Mouse (Mus musculus) heart, adult 9 months (tissue): ENCODE measurements around the gene Sema5b.
"Not testable (repeated sequence)": the region's sequence is repeated elsewhere in the genome, so short reads cannot be mapped to it uniquely, and the experiment has no call there.

Experiments
- DNase-seq, 2 experiments: peaks; one replicate each; pipeline ENCODE4 v3.0.0; 2022; ENCODE audit warnings: low spot score in 2 of 2

Gene Sema5b

DNA sequence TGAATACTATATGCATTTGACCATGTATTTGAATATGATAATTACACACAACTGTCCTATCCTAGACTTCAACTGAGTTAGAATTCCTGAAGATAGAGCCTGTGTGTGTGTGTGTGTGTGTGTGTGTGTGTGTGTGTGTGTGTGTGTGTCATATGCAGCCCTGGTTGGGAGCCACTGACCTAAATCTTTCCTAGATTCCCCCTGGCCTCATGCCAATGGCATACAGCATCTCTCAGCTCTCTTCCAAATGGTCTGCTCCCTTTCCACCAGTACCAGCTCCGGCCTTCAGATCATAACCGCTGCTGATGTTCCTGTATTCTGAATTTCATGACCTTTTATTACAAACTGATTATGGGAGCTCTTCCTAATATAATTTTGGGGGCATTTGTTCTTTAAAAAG lies 8.4 kb downstream of the Sema5b start:
- no peak for DNase-seq

DNA sequence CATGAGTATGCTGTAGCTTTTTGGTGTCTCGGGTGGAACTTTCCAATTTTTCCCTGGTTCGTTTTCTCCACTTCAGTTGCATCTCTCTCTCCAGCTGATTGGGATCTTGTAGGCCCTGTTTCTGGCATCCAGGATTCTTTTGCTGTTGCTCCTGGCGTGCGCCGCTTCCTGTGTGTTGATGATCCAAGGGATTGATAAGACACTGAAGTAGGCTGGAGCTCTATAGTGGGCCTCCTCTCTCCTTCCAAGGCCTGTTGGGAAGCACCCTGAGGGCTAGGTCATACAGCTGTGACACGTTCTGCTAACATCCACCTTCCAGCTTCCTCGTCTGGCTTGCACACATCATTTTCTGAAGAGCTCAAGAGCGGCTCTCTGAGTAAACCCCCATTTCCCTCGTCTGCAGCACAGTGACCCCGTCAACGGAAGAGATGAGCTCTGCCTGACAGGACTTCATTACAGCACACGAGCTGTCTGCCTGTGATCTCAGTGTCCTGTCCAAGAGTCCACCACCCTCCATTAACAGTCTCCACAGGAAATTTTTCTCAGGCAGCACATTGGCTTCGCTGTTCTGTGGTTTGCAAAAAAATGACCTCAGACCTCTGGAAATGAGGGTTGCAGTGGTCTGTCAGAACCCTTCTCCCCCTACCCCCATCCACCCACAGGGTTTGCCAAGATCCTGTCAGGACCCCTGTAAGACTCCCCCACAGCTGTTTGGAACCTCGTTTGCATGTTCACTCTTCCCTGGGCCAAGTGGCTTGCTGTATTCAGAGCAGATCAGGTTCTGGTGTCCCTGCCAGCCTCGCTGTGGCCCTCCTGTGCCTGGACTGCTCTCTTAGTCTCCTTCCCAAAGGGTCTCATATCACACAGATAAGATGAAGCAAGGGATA lies 14.9 kb downstream of the Sema5b start:
- no peak for DNase-seq

GRCm38 (mm10) chr16:35557038-35557437 lies 16.1 kb downstream of the Sema5b start:
- DNase-seq = no peak

DNA sequence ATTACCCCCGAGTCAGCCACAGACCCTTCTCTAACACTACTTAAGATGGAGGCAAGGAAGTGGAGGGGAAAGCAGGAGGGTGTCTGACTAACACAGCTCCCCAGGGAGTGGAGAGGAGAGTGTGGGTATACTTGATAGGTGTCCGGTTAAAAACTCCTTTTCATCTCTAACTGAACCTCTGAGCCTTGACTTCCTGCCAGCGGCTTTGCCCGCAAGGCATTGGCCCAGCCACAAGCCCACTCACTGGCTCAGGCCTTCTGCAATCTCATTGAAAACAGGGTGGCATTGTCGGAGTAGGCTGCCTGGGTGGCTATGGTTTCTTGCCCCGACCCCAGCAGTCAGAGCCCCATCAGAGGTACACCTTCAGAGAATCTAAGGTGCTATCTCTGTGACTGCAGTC lies 20.6 kb downstream of the Sema5b start:
- DNase-seq = no peak

GRCm38 (mm10) chr16:35564246-35564905 lies 23.4 kb downstream of the Sema5b start:
- DNase-seq = no peak

DNA sequence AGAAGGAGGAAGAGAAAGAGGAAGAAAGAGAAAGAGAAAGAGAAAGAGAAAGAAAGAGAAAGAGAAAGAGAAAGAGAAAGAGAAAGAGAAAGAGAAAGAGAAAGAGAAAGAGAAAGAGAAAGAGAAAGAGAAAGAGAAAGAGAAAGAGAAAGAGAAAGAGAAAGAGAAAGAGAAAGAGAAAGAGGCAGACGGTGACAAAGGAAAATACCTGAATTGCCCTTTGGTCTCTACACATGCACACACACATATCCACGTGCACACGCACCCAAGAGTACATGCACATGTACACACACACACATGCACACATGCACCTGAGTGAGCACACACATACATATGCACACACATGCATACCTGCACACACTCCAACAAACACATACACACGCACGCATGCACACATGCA lies 24.7 kb downstream of the Sema5b start:
- not testable (repeated sequence) for DNase-seq

GRCm38 (mm10) chr16:35568225-35568880 lies 27.4 kb downstream of the Sema5b start:
- no peak for DNase-seq

DNA sequence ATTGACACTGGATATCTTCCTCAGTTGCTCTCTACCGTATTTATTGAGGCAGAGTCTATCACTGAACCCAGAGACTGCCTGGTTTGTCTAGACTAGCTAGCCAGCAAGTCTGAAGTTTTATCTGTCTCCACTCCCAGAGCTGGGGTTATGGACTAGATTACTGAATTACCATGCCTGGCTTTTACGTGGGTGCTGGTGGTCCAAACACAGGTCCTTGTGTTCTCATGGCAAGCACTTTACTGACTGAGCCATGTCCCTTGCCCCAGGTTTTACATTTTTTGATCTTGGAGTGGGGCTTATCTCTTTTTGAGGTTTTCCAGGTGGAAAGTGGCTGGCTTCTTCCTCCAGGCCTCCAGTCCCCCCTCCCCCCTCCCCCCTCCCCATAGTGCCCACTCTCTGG lies 28.4 kb downstream of the Sema5b start:
- DNase-seq = no peak

DNA sequence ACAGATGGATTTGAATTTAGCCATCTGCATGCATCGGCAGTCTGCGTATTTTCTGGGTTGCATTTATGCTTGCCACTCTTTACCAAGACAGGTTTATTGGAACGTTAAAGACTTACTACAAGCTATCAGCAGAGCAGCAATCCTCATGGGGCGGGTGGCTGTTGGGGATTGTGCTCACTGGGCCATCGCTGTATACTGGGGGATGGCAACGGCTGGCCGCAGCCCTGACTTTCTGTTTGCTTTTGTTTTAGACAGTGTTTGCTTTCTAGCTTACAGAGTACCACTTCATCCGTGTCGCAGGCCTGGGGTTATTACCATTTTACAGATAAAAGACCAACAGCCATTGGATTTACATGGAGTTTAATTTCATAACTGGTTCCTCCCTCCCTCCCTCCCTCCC lies 28.8 kb downstream of the Sema5b start:
- no peak for DNase-seq

GRCm38 (mm10) chr16:35570627-35571026 lies 29.7 kb downstream of the Sema5b start:
- DNase-seq = no peak

DNA sequence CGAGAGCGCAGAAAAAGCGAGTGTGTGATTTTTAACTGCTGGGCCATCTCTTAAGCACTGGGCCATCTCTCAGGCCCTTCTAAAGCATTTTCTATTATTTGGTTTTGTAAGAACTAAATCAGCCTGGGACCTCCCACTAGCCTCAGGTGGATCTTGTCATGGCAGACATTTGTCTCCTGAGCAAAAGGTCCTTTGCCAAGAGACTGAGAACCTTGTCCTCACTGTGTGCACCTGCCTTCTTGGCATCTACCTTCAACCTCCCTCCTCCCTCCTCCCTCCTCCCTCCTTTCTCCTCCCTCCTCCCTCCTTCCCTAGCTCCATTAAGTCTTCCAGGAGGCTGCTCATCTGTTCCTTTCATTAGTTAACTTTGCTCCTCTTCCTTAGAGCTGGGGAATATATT lies 32.6 kb downstream of the Sema5b start:
- no peak for DNase-seq

DNA sequence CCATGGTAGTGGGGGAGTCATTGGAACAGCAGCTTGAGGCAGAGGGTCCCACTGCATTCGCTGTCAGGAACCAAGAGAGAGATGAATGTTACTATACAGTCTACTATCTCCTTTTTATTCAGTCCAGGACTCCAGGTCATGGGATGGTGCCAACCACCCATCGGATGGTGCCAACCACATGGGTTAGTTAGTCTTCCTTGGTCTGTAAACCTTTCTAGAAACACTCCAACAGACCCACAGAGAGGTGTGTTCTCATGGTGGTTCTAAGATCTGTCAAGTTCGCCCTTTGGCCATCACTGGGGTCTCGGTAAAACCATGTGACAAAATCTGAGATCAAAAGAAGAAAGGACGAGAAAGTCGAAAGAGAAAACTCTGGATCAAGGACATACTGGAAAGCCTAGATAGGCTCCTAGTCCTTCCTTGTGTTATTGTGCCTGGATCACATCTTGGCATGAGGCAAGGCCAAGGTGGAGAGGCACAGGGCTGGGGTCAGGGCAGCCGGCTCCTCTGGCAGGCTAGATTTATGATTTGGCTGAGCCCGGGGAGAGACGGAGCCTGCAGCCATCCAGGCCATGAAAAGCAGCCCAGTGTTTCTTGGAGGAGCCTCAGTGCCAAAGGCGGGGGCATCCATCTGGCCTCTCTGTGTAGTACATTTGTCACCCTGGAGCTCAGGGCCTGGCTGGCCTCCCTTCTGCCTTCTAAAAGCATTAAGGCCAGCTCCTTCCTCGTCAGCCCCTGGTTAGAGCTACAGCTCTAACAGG lies 36.4 kb downstream of the Sema5b start:
- no peak for DNase-seq

- DNase-seq = no peak
These were observed 40.4 kb downstream of the Sema5b start for GRCm38 (mm10) chr16:35581299-35581698.

DNA sequence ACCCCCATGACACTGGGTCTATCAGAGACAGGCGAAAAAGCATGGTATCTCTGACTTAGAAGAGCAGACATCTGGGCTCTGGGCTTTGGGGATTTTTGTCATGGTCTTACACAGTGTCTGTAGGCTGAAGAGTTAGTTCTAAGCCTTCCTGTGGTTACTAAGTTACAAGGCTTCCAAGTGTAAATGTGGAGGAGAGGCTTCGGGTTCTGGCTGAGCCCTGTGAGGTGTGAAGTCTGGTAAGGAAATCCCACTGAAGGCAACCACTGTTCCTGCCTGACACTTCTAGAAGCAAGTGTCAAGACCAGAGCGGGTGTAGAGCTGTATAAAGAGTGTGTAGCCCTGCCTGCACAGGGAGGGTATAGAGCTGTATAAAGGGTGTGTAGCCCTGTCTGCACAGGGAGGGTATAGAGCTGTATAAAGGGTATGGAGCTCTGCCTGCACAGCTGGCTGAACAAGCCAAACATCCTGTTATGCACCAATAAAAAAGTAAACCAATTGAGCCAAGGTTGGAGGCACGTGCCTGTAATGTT lies 42.7 kb downstream of the Sema5b start:
- no peak for DNase-seq

GRCm38 (mm10) chr16:35585126-35585694 lies 44.3 kb downstream of the Sema5b start:
- no peak for DNase-seq

DNA sequence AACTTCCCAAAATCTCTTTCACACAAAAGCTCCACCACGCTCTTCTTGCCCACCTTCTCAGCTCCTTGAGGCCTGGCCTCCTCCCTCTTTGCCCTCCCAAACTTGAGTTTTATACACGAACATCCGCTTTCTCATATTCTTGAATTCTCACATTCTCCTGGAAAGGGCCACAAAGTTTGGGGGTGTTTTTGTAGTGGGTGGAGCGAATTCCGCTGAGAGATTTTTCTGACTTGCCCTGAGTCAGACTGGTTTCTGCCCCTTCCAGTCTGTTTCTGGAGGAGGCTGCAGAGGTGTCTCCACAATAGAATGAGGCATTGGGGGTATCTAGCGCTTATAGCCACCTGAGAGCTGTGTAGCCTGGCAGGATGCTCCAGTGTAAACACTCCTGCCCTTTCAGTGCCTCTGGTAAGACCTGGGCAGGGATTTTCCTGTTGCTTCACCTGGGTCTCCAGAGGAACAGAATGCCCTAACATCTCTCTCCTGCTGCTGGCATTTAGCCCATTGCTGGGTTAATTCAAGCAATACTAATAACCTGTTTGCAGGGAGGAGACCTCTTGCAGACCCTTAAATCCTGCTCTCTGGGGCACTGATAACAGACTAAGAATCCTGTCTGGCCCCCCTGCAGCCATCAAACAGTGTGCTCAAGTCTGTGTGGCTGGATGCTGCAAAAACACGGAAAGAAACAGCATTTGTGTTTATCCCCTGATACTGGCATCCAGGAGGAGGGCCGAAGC lies 46.3 kb downstream of the Sema5b start:
- no peak for DNase-seq

DNA sequence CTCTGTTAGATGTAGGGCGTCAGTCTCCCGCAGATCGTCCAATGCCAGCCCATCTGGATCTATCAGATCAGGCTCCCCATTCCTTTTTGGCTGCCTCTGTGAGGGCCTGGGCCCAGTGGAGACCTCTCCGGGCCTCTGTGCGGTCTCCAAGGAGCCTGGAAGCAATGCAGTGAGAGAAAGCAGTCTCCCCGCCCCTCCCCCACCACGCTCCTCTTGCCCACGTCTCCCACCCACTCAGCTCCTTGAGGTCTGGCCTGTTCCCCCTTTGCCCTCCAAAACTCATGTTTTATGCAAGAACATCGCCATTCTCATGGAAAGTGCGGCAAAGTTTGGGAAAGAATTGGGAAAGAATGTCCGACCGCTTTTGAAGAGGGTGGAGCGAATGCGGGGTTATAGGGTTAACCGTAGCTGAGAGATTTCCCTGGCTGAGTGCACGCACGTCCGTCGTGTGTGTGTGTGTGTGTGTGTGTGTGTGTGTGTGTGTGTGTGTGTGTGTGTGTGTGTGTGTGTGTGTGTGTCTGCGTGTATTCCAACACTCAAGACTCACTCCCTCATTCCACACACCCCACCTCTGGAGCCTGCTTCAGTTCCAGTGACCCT lies 47.0 kb downstream of the Sema5b start:
- no peak for DNase-seq

DNA sequence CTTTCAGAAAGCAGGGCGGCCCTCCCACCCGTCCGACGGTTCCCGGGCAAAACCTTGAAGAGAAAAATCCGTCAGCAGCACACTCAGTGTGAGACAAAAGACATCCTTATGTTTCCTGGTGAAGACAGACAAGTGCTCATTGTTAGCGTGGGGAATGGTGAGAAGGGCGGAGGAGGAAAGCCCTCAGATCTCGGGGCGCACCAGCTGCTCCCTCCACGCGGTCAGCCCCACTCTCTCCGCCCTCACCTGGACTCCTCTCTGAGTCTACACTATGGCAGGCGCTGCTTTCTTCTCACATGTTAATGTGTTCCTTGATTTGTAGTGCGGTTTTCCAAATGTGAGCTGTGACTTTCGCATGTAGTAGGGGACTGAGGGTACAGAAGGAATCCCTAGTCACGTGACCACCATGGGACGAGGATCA lies 47.8 kb downstream of the Sema5b start:
- no peak for DNase-seq

- no peak for DNase-seq
These were observed 50.8 kb downstream of the Sema5b start for GRCm38 (mm10) chr16:35591756-35592155.
